Mouse (Mus musculus) intestine, postnatal 0 days (tissue): ENCODE measurements around the gene Bmp8a. TPM values are rescaled to one million over a fixed set of nuclear protein-coding genes. Genes with fewer than 3 reads are reported as not detected.
"Not testable (repeated sequence)": the region's sequence is repeated elsewhere in the genome, so short reads cannot be mapped to it uniquely, and the experiment has no call there.

ENCODE experiments used
- ATAC-seq: fragments of 200-750 bp; cut with Nextera tagmentation; 2 replicates; pipeline ENCODE4 v1.8.0; 2017; ENCODE audit warnings: mild to moderate bottlenecking, moderate TSS enrichment, moderate library complexity
- H3K27ac ChIP-seq: fragments of 300-500 bp; sonication (generic); 2 replicates; pipeline ENCODE4 v1.5.1; 2014; ENCODE audit warnings: mild to moderate bottlenecking, low read depth, low read length, moderate library complexity
- H3K27me3 ChIP-seq: fragments of 300-500 bp; sonication (generic); replicated peaks from 2 replicates; pipeline ENCODE4 v1.6.1; 2014; ENCODE audit warnings: low read length, mixed read lengths; ENCODE audit not compliant: control insufficient read depth, insufficient read depth
- H3K36me3 ChIP-seq: fragments of 300-500 bp; sonication (generic); 2 replicates; pipeline ENCODE4 v1.6.1; 2014; ENCODE audit warnings: mild to moderate bottlenecking, moderate library complexity; ENCODE audit not compliant: control insufficient read depth, insufficient read depth
- H3K4me1 ChIP-seq: fragments of 300-500 bp; sonication (generic); replicated peaks from 2 replicates; pipeline ENCODE4 v1.6.1; 2014; ENCODE audit warnings: antibody characterized with exemption, low read length, mixed read lengths; ENCODE audit not compliant: control insufficient read depth, insufficient read depth
- H3K4me2 ChIP-seq: fragments of 300-500 bp; sonication (generic); replicated peaks from 2 replicates; pipeline ENCODE4 v1.6.1; 2014; ENCODE audit warnings: low read depth, mild to moderate bottlenecking, moderate library complexity
- H3K4me3 ChIP-seq: fragments of 300-500 bp; sonication (generic); 2 replicates; pipeline ENCODE4 v1.5.1; 2014; ENCODE audit warnings: low read depth, low read length
- H3K9ac ChIP-seq: fragments of 300-500 bp; sonication (generic); 2 replicates; pipeline ENCODE4 v1.6.1; 2014; ENCODE audit warnings: mild to moderate bottlenecking, low read depth, low read length
- H3K9me3 ChIP-seq: fragments of 300-500 bp; sonication (generic); 2 replicates; pipeline ENCODE4 v1.6.1; 2016; ENCODE audit warnings: mixed run types; ENCODE audit not compliant: control insufficient read depth
- CTCF ChIP-seq: sonication (generic); IDR thresholded peaks from 2 replicates; pipeline ENCODE4 v1.5.1; 2016; ENCODE audit warnings: low read depth, mild to moderate bottlenecking, control low read depth, antibody characterized with exemption, moderate library complexity
- WGBS: fragments of 180-500 bp; shearing (Covaris S2); extraction: QIAGEN DNeasy Blood & Tissue Kit; methylation state at CpG from one replicate; pipeline ENCODE4 v1.1.7; 2014; 5-methylcytosine and 5-hydroxymethylcytosine counted together
- polyA plus RNA-seq: library from polyadenylated mRNA; unstranded; fragments of >200 nt; fragmentation: Nextera tagmentation; extraction: Ambion mirVana; gene quantifications from 2 replicates; pipeline ENCODE4 v1.2.1, GENCODE M21; 2015

Bmp8a gene
- polyA plus RNA-seq, 1 experiment from 2014 or later: 7.3 TPM

DNA sequence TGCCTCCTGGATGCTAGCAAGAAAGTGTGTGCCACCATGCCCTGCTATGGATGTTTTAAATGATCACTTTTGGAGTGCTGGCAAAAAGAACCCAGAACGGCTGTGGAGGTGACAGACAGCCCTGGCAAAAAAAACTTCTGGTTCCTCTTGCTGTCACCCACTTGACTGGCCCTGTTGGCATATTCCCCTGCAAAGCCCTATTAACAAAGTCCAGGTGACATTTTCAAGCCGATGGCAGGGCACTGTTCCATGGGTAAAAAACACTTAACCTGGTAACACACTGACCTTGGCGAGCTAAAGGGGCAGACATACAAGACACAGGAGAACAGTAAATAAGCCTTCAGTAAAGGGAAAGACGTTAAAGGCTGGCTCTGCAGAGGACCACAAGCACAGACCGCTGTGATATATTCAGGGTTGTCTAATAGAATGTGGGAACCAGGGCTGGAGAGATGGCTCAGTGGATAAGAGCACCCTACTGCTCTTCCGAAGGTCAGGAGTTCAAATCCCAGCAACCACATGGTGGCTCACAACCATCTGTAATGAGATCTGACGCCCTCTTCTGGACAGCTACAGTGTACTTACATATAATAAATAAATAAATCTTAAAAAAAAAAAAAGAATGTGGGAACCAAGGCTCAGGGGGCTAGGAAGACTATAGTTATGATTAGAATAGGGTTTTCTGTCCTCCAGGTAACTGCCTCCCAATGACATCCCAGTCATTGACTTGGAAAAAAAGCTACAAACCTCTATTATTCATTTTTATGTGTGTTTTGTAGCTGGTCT is 49.2 kb downstream of the Bmp8a start:
- Histone ChIP-seq H3K27ac (no peak overlapping the region), H3K36me3 (peaks cover 91% of the 10 kb centered on the region)
- WGBS: 70% methylated on average over 7 of the region's 7 CpGs

DNA sequence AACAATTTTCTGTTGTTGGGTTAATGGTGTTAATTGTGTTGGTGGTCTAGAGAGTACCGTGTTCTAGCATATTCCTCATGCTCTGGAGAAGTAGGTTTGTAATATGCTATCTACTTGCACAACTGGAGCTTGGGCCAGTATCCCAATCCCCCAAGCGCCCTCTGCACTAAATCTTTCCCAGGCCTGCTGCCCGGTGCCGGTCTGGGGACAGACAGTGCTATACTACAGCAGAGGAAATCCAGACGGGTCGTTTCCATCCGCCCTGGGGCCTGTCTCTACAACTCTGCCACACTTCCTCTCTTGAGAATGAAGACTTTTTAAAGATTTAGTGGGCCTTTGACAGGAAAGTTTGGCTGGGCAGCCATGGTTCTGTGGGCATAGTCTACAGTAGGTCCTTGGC is 50.1 kb downstream of the Bmp8a start:
- no peak overlapping the region for H3K27ac ChIP-seq
- H3K9me3 ChIP-seq: no peaks in the 10 kb centered on the region
- H3K4me1 ChIP-seq: no peaks in the 10 kb centered on the region
- no peak for TF ChIP-seq CTCF
- no peak overlapping the region for H3K4me3 ChIP-seq
- no peak for ATAC-seq
- H3K36me3 ChIP-seq: peaks cover 89% of the 10 kb centered on the region
- H3K9ac ChIP-seq: no peak overlapping the region
- H3K4me2 ChIP-seq: no peak overlapping the region
- no peaks in the 10 kb centered on the region for H3K27me3 ChIP-seq
- WGBS: 81% methylated on average over 7 of the region's 7 CpGs

More for the DNA sequence above, 49.2 kb downstream of the Bmp8a start:
- Histone ChIP-seq H3K9me3 (no peaks in the 10 kb centered on the region), H3K4me2 (no peak overlapping the region), H3K9ac (no peak overlapping the region), H3K27me3 (no peaks in the 10 kb centered on the region), H3K4me3 (no peak overlapping the region), H3K4me1 (no peaks in the 10 kb centered on the region)
- ATAC-seq: no peak
- TF ChIP-seq CTCF: no peak

DNA sequence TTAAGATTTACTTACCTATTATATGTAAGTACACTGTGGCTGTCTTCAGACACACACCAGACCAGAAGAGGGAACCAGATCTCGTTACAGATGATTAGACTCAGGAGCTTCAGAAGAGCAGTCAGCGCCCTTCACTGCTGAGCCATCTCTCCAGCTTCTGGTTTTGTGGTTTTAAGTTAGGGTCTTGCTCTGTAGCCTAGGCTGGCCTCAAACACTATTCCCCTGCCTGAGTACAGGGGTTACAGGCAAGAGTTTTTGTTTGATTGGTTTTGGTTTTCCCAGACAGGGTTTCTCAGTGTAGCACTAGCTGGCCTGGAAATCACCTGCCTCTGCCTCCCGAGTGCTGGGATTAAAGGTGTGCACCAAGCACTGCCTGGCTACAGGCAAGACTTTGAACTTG is 50.7 kb downstream of the Bmp8a start:
- H3K27ac ChIP-seq: no peak overlapping the region
- WGBS: 73% methylated on average over 3 of the region's 3 CpGs
- no peaks in the 10 kb centered on the region for H3K4me1 ChIP-seq
- H3K9ac ChIP-seq: no peak overlapping the region
- H3K36me3 ChIP-seq: peaks cover 88% of the 10 kb centered on the region
- H3K4me3 ChIP-seq: no peak overlapping the region
- TF ChIP-seq CTCF: no peak
- no peak overlapping the region for H3K4me2 ChIP-seq
- H3K27me3 ChIP-seq: no peaks in the 10 kb centered on the region
- H3K9me3 ChIP-seq: no peaks in the 10 kb centered on the region
- ATAC-seq: no peak

DNA sequence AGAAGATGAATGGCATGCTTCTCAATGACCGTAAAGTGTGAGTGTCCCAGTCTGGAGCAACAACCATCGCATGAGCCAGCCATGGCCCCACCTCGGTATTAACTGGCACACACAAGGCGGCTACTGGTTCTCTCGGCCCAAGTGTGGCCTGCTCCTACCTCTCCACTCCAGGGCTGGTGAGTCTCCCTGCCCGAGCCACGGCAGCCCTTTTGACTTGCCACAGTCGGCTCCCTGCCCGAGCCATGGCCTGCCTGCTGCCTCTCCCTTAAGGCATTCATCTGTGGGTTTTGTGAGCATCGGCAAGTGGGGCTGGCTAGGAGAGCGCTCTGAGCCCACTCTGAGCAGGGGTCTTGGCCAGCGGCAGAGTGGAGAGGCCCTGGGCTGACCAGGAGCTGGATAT is 54.0 kb downstream of the Bmp8a start:
- TF ChIP-seq CTCF: no peak
- H3K36me3 ChIP-seq: peaks cover 64% of the 10 kb centered on the region

DNA sequence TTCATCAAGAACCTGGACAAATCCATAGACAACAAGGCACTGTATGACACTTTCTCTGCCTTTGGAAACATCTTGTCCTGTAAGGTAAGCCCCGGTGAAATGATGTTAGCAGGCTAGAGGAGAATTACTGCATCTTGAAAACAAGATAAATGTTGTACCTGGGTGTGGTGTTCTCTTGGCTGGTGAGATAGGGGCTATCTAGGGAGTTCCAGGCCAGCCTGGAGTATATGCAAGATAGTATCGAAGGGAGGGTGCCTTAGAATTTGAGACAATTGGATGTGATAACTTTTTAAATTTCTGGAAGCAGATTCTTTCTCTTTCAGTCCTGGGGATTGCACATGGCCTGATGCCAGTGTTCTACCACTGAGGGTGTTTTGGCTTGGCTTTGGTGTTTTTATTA is 56.3 kb downstream of the Bmp8a start:
- Histone ChIP-seq H3K4me3 (no peak overlapping the region), H3K9me3 (no peaks in the 10 kb centered on the region), H3K27me3 (no peaks in the 10 kb centered on the region), H3K27ac (no peak overlapping the region), H3K4me1 (peaks cover 10% of the 10 kb centered on the region), H3K4me2 (no peak overlapping the region), H3K9ac (no peak overlapping the region), H3K36me3 (peaks cover 42% of the 10 kb centered on the region)
- no peak for ATAC-seq
- TF ChIP-seq CTCF: no peak
- 59% methylated on average over 2 of the region's 2 CpGs for WGBS

More for the DNA sequence above, 54.0 kb downstream of the Bmp8a start:
- no peak overlapping the region for H3K4me2 ChIP-seq
- H3K4me1 ChIP-seq: peaks cover 10% of the 10 kb centered on the region
- WGBS: 91% methylated on average over 12 of the region's 12 CpGs
- H3K9me3 ChIP-seq: no peaks in the 10 kb centered on the region
- no peak overlapping the region for H3K9ac ChIP-seq
- no peak overlapping the region for H3K27ac ChIP-seq
- ATAC-seq: no peak
- H3K4me3 ChIP-seq: no peak overlapping the region
- H3K27me3 ChIP-seq: no peaks in the 10 kb centered on the region

DNA sequence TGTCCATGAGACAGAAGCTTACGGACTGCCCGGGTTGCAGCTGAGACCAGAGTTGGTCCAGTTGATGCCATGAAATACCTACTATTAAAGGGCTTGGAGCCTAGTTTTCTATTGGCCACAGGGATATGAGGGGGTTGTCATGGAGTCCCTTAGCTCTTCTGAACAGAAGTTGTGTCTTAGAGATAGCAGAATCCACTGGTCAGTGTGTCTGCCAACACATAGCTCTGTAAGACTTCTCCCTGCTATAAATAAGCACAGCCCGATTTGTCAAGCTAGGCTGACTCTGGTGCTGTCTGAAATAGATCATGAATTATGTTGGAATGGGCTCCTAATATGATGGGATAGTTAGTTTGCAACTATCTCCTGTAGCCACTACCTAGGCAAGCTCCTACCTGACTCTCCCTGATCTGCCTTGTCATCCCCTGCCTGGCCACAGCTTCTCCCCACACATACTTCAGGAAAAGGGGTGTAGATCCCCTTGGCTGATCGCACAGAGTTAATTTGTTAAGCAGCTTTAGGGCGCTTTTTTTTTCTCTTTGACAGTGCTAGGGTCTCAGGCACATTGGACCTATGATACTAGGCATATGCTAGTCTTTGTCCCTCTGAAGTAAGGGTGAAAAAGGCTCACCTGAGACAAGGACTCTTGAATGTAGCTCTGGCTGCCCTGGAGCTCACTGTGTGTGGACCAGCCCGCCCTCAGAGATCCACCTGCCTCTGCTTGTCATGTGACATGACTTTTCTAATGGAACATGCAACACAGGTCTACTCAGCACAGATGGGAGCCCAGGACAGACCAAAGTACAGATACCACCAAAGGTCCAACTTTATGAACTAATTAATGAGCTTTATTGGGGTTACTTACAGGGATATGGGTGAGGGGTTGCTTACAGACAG is 58.1 kb downstream of the Bmp8a start:
- H3K9ac ChIP-seq: no peak overlapping the region
- peaks cover 10% of the 10 kb centered on the region for H3K4me1 ChIP-seq
- TF ChIP-seq CTCF: no peak
- peak overlapping the region; percentile 73 for H3K4me2 ChIP-seq
- no peaks in the 10 kb centered on the region for H3K9me3 ChIP-seq
- H3K27me3 ChIP-seq: no peaks in the 10 kb centered on the region
- peak overlapping the region; percentile 28; the same call in 1 of the 2 replicates for H3K27ac ChIP-seq
- ATAC-seq: peak; percentile 38; the same call in 1 of the 2 replicates
- WGBS: 56% methylated on average over 6 of the region's 6 CpGs
- H3K4me3 ChIP-seq: peak overlapping the region; percentile 47
- H3K36me3 ChIP-seq: peaks cover 29% of the 10 kb centered on the region

DNA sequence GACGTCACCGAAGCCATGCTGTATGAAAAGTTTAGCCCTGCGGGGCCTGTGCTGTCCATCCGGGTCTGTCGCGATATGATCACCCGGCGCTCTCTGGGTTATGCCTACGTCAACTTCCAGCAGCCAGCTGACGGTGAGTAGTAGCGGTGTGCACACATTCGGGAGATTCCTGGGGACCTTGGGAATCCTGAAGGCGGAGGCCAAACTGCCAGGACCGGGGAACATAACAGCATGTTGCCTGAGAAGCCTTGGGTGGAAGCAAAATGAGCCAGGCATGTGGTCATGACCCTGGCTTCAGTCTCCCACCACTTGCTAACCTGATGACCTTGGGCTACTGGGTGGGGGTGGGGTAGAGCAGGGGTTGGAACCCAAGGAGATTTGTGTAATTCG is 59.4 kb downstream of the Bmp8a start:
- H3K27me3 ChIP-seq, H3K9me3 ChIP-seq, H3K4me1 ChIP-seq: not testable (repeated sequence)
- peak; percentile 13; the same call in 1 of the 2 replicates for ATAC-seq
- H3K27ac ChIP-seq: peak overlapping the region; percentile 60; the same call in 1 of the 2 replicates
- peak overlapping the region; percentile 40 for H3K9ac ChIP-seq
- peaks cover 16% of the 10 kb centered on the region for H3K36me3 ChIP-seq
- WGBS: 2% methylated on average over 13 of the region's 15 CpGs
- peak overlapping the region; percentile 47 for H3K4me3 ChIP-seq
- peak overlapping the region; percentile 73 for H3K4me2 ChIP-seq

DNA sequence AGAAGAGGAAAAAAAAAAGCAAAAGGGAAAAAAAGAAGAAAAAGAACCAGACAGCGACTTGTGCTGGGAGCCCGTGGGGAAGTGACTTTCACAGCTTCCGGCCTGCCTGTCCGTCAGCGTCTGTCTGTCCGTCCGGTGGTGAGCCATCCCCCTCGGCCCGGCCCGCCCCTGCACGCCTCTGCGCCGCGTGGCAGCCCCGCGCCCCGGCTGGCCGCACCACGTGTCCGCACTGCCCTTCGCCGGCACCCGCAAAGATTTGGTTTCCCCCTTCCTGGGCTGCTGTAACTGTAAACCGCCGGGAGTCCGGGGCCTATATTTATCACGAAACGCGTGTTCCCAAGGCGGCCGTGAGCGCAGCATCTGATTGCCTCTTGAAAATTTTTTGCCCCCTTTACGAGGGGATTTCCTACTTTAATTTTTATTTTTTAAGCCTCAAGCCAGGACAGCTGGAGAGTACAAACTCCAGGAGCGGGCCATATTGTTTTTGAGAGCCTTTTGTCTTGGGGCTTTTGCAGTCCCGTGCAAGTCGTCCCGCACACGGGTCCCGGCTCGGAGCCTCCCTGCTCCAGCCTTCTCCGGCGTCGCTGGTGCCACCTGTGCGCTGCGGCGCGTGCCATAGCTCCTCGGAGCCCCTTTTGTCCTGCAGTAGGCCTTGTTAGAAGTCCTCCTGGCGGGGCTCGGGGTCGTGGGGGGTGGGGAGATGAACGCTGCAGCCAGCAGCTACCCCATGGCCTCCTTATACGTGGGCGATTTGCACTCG is 60.0 kb downstream of the Bmp8a start:
- not testable (repeated sequence) for H3K27me3 ChIP-seq, H3K4me1 ChIP-seq, H3K9me3 ChIP-seq
- Histone ChIP-seq H3K4me2 (peak overlapping the region; percentile 73), H3K36me3 (peaks cover 13% of the 10 kb centered on the region), H3K27ac (peak overlapping the region; percentile 17), H3K4me3 (peak overlapping the region; percentile 47), H3K9ac (peak overlapping the region; percentile 42)
- under 1% methylated on average over 43 of the region's 55 CpGs for WGBS
- ATAC-seq: peak; percentile 65
